Comparison of ENCODE assay signal across 23 mouse cellular contexts in the genomic region with DNA sequence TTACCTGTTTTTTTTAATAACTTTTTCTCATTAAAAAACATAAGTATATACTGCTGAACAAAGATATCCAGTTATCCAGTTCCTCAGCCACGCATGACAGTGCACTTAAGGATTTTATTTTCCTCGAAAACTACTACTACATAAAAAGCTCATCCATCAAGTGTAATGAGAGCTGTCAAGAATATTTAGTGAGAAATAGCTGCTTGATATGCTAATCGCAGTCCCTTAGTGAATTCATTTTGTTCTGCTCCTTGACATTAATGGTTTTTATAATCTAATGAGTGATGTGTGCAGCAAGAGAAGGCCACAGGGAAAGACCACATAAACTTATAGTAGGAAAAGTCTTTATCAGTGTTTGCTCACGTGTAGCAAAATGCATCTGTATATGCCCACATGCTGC.
A peak's percentile ranks its signal among the peaks of the same experiment; 100 is the strongest.
DNase-seq lines count a peak whose midpoint lies in the region; ATAC-seq and TF ChIP-seq lines count a peak whose summit lies in the region.
"Had no signal": no experiment of that assay in that cellular context is flagged by ENCODE, and none has a peak within 500 bp of the region (broad histone marks: within the 10 kb centered on the region; RNA-seq: fewer than 3 reads in every experiment).

No protein-coding gene starts in this region.

- 65% methylated on average over 4 of the region's 4 CpGs for WGBS in hindbrain, embryonic 11.5 days
- WGBS in hindbrain, embryonic 10.5 days = 69% methylated on average over 4 of the region's 4 CpGs
- 43% methylated on average over 4 of the region's 4 CpGs for WGBS in hindbrain, embryonic 16.5 days
- WGBS in stomach, postnatal 0 days = 66% methylated on average over 4 of the region's 4 CpGs

- H3K36me3 ChIP-seq in hindbrain, embryonic 11.5 days (ENCODE audit: control insufficient read depth, insufficient read depth, low read length) = no peaks in the 10 kb centered on the region
- H3K36me3 ChIP-seq in hindbrain, embryonic 10.5 days = no peaks in the 10 kb centered on the region
- no peaks in the 10 kb centered on the region for H3K36me3 ChIP-seq in hindbrain, embryonic 16.5 days (ENCODE audit: control insufficient read depth, insufficient read depth, low read length)
- no peaks in the 10 kb centered on the region for H3K36me3 ChIP-seq in stomach, postnatal 0 days (ENCODE audit: control insufficient read depth, insufficient read depth, low read length)
- H3K36me3 ChIP-seq: embryonic facial prominence, embryonic 10.5 days; intestine, embryonic 15.5 days; limb, embryonic 15.5 days had no signal

- TF ChIP-seq CTCF in brain, embryonic 14.5 days (IDR thresholded peaks at IDR 0.05; ENCODE audit: borderline replicate concordance, extremely low read depth, insufficient read depth, insufficient read length) = no peak
- no peak for TF ChIP-seq CTCF in stomach, postnatal 0 days (IDR thresholded peaks at IDR 0.05; ENCODE audit: low read depth)

- peak; percentile 82 for ATAC-seq in hindbrain, embryonic 11.5 days (ENCODE audit: low FRiP score)
- ATAC-seq in hindbrain, embryonic 16.5 days = peak; percentile 37; the same call in 1 of the 2 replicates
- ATAC-seq in stomach, postnatal 0 days (ENCODE audit: low FRiP score, low TSS enrichment) = no peak
- ATAC-seq: activated CD4-positive, CD25-positive, alpha-beta regulatory T cell, adult 4 months; intestine, embryonic 15.5 days had no signal

- H3K9ac ChIP-seq in hindbrain, embryonic 11.5 days (ENCODE audit: low read depth, low read length) = no peak overlapping the region
- no peak overlapping the region for H3K9ac ChIP-seq in hindbrain, embryonic 16.5 days (ENCODE audit: low read depth, low read length)
- no peak overlapping the region for H3K9ac ChIP-seq in stomach, postnatal 0 days (ENCODE audit: low read length)
- H3K9ac ChIP-seq: intestine, embryonic 15.5 days; limb, embryonic 15.5 days; liver, embryonic 14.5 days; lung, embryonic 14.5 days had no signal

- no peak overlapping the region for H3K27ac ChIP-seq in hindbrain, embryonic 11.5 days (ENCODE audit: low read depth, low read length)
- no peak overlapping the region for H3K27ac ChIP-seq in hindbrain, embryonic 10.5 days
- no peak overlapping the region for H3K27ac ChIP-seq in hindbrain, embryonic 16.5 days (ENCODE audit: low read depth, low read length)
- no peak overlapping the region for H3K27ac ChIP-seq in stomach, postnatal 0 days (replicated peaks)
- H3K27ac ChIP-seq: embryonic facial prominence, embryonic 10.5 days; intestine, embryonic 15.5 days; limb, embryonic 15.5 days; liver, embryonic 14.5 days had no signal

- H3K27me3 ChIP-seq in hindbrain, embryonic 11.5 days (ENCODE audit: control insufficient read depth, insufficient read depth, low read length) = no peaks in the 10 kb centered on the region
- no peaks in the 10 kb centered on the region for H3K27me3 ChIP-seq in hindbrain, embryonic 10.5 days (ENCODE audit: insufficient read depth, poor library complexity, severe bottlenecking)
- no peaks in the 10 kb centered on the region for H3K27me3 ChIP-seq in hindbrain, embryonic 16.5 days (replicated peaks; ENCODE audit: control insufficient read depth, insufficient read depth, low read length)
- H3K27me3 ChIP-seq in stomach, postnatal 0 days (ENCODE audit: control insufficient read depth, insufficient read depth, low read length) = no peaks in the 10 kb centered on the region
- H3K27me3 ChIP-seq: intestine, embryonic 15.5 days; limb, embryonic 15.5 days had no signal

- no peaks in the 10 kb centered on the region for H3K9me3 ChIP-seq in hindbrain, embryonic 11.5 days (ENCODE audit: control insufficient read depth, low read length)
- no peaks in the 10 kb centered on the region for H3K9me3 ChIP-seq in hindbrain, embryonic 10.5 days
- H3K9me3 ChIP-seq in hindbrain, embryonic 16.5 days (ENCODE audit: control insufficient read depth, low read length) = no peaks in the 10 kb centered on the region
- no peaks in the 10 kb centered on the region for H3K9me3 ChIP-seq in stomach, postnatal 0 days (ENCODE audit: control insufficient read depth, low read length)
- H3K9me3 ChIP-seq: embryonic facial prominence, embryonic 10.5 days; intestine, embryonic 15.5 days; limb, embryonic 15.5 days had no signal

- H3K4me1 ChIP-seq in hindbrain, embryonic 11.5 days (replicated peaks; ENCODE audit: control insufficient read depth, insufficient read depth, low read length) = no peaks in the 10 kb centered on the region
- H3K4me1 ChIP-seq in hindbrain, embryonic 10.5 days (replicated peaks) = no peaks in the 10 kb centered on the region
- H3K4me1 ChIP-seq in hindbrain, embryonic 16.5 days (ENCODE audit: control insufficient read depth, insufficient read depth, low read depth, low read length) = no peaks in the 10 kb centered on the region
- no peaks in the 10 kb centered on the region for H3K4me1 ChIP-seq in stomach, postnatal 0 days (replicated peaks; ENCODE audit: control insufficient read depth, insufficient read depth)
- H3K4me1 ChIP-seq: embryonic facial prominence, embryonic 10.5 days; intestine, embryonic 15.5 days; limb, embryonic 15.5 days had no signal

- DNase-seq in hindbrain, embryonic 11.5 days (ENCODE audit: low spot score) = peak; percentile 15
- no peak for DNase-seq in hindbrain, embryonic 10.5 days (ENCODE audit: low spot score)
- peak; percentile 72 for DNase-seq in brain, embryonic 14.5 days (ENCODE audit: low read depth)
- DNase-seq in brain, embryonic 18.5 days (ENCODE audit: low read depth, low spot score) = peak; percentile 16
- no peak for DNase-seq in gastrocnemius, adult 8-10 months (ENCODE audit: low spot score in 2 of 2)
- DNase-seq in stomach, postnatal 0 days (ENCODE audit: low spot score) = no peak
- DNase-seq: adrenal gland, adult 8-10 months; cerebellum, adult 2 months; cerebellum, postnatal 25 days; gastrocnemius, postnatal 10 days; heart, adult 11 months; kidney, adult 9 months; kidney, postnatal 14 days; left cerebral cortex, postnatal 4 days; lung, embryonic 14.5 days; spleen, adult 18-20 months had no signal

- no peak overlapping the region for H3K4me3 ChIP-seq in hindbrain, embryonic 11.5 days (ENCODE audit: low read depth, low read length)
- H3K4me3 ChIP-seq in hindbrain, embryonic 10.5 days = no peak overlapping the region
- H3K4me3 ChIP-seq in hindbrain, embryonic 16.5 days (ENCODE audit: low read length) = no peak overlapping the region
- no peak overlapping the region for H3K4me3 ChIP-seq in stomach, postnatal 0 days (ENCODE audit: low read depth, low read length)
- H3K4me3 ChIP-seq: embryonic facial prominence, embryonic 10.5 days; intestine, embryonic 15.5 days; limb, embryonic 15.5 days had no signal

- no peak for TF ChIP-seq EP300 in stomach, postnatal 0 days (optimal IDR thresholded peaks at IDR 0.05)

- H3K4me2 ChIP-seq in hindbrain, embryonic 11.5 days (replicated peaks; ENCODE audit: low read depth, low read length) = no peak overlapping the region
- no peak overlapping the region for H3K4me2 ChIP-seq in hindbrain, embryonic 16.5 days (ENCODE audit: low read length)
- H3K4me2 ChIP-seq in stomach, postnatal 0 days (replicated peaks; ENCODE audit: low read depth) = no peak overlapping the region
- H3K4me2 ChIP-seq: heart, embryonic 11.5 days; intestine, embryonic 15.5 days; limb, embryonic 15.5 days; lung, embryonic 14.5 days had no signal

- TF ChIP-seq POLR2A in brain, embryonic 14.5 days (IDR thresholded peaks at IDR 0.05; ENCODE audit: borderline replicate concordance, extremely low read depth, insufficient read depth, insufficient read length, poor library complexity, severe bottlenecking) = no peak

Comparison
In these comparisons a context has a peak if more than half of its experiments do, and no peak if none do; other contexts are left out.
1. DNase-seq: peak in hindbrain, embryonic 11.5 days (single experiment), brain, embryonic 14.5 days (single experiment) and brain, embryonic 18.5 days (single experiment); none in hindbrain, embryonic 10.5 days (single experiment), gastrocnemius, adult 8-10 months (0 of 2) and stomach, postnatal 0 days (single experiment).